In genomic region chr17:63801411-63801810, GRCm38 (mm10) we compare ENCODE assay signal across 33 mouse cellular contexts.
DNase-seq lines count a peak whose midpoint lies in the region; ATAC-seq and TF ChIP-seq lines count a peak whose summit lies in the region.
"Had no signal": no experiment of that assay in that cellular context is flagged by ENCODE, and none has a peak within 500 bp of the region (broad histone marks: within the 10 kb centered on the region; RNA-seq: fewer than 3 reads in every experiment).

No protein-coding gene starts in this region.

- no peak overlapping the region for H3K4me2 ChIP-seq in hindbrain, embryonic 13.5 days
- H3K4me2 ChIP-seq: embryonic facial prominence, embryonic 15.5 days; forebrain, embryonic 13.5 days; intestine, embryonic 15.5 days; limb, embryonic 12.5 days; liver, embryonic 15.5 days; lung, embryonic 15.5 days had no signal

- peak; percentile 50 for DNase-seq in heart, adult 11 months
- DNase-seq in heart, adult 18-20 months, result no peak
- DNase-seq in testis, postnatal 10 days (ENCODE audit: low spot score), result no peak
- DNase-seq in Patski (ENCODE audit: low read depth, low spot score), result no peak
- no peak for DNase-seq in cerebellum, postnatal 14 days
- DNase-seq in cerebellum, adult 9-11 months, result no peak
- DNase-seq: adrenal gland, adult 8-10 months; B cell, adult 2 months; cerebellum, adult 11 months; cerebellum, postnatal 10 days; gastrocnemius, postnatal 14 days; heart, adult 2 months; heart, postnatal 14 days; kidney, adult 2 months; layer of hippocampus, postnatal 36 days; retina, postnatal 1 day; right cerebral cortex, postnatal 14 days; thymus, postnatal 14 days had no signal

- no peak overlapping the region for H3K9ac ChIP-seq in hindbrain, embryonic 13.5 days
- H3K9ac ChIP-seq: embryonic facial prominence, embryonic 15.5 days; forebrain, embryonic 13.5 days; intestine, embryonic 15.5 days; limb, embryonic 12.5 days; liver, embryonic 15.5 days; lung, embryonic 15.5 days had no signal

- no peak for TF ChIP-seq POLR2A in testis, adult 2 months (IDR thresholded peaks at IDR 0.05; ENCODE audit: control insufficient read depth, low read depth, low read length)

- no peak overlapping the region for H3K27ac ChIP-seq in testis, adult 2 months (ENCODE audit: control insufficient read depth, insufficient read depth, low read depth, low read length)
- H3K27ac ChIP-seq in hindbrain, embryonic 13.5 days, result no peak overlapping the region
- H3K27ac ChIP-seq: embryonic facial prominence, embryonic 10.5 days; embryonic facial prominence, embryonic 15.5 days; forebrain, embryonic 13.5 days; heart, adult 2 months; hindbrain, embryonic 10.5 days; hindbrain, postnatal 0 days; intestine, embryonic 15.5 days; kidney, postnatal 0 days; limb, embryonic 12.5 days; liver, embryonic 15.5 days; lung, embryonic 15.5 days; midbrain, embryonic 10.5 days had no signal

- no peak for TF ChIP-seq CTCF in testis, adult 2 months (IDR thresholded peaks at IDR 0.05; ENCODE audit: control insufficient read depth, insufficient read depth, insufficient replicate concordance, low read depth, low read length)
- TF ChIP-seq CTCF in Patski (IDR thresholded peaks at IDR 0.05), result no peak

- peaks cover 5% of the 10 kb centered on the region for H3K4me1 ChIP-seq in testis, adult 2 months (ENCODE audit: control insufficient read depth, insufficient read depth, low read length)
- H3K4me1 ChIP-seq in hindbrain, embryonic 13.5 days (replicated peaks), result no peaks in the 10 kb centered on the region
- H3K4me1 ChIP-seq: embryonic facial prominence, embryonic 10.5 days; forebrain, embryonic 13.5 days; hindbrain, embryonic 10.5 days; intestine, embryonic 15.5 days; limb, embryonic 12.5 days; liver, embryonic 15.5 days; lung, embryonic 15.5 days; midbrain, embryonic 10.5 days had no signal

- 95% methylated on average over 9 of the region's 9 CpGs for WGBS in hindbrain, embryonic 13.5 days

- in situ Hi-C loops in Patski (cut with MboI; ENCODE audit: low pct_unique_long_range_greater_than_20kb), result loop anchor here (10.0 kb wide), 1 partner anchor 227 kb away; no protein-coding TSS in a partner anchor

- POLR2A ChIA-PET in Patski (lab: Charles Lee), result no interaction called here

- H3K9me3 ChIP-seq in hindbrain, embryonic 13.5 days, result no peaks in the 10 kb centered on the region
- H3K9me3 ChIP-seq: embryonic facial prominence, embryonic 10.5 days; embryonic facial prominence, embryonic 15.5 days; forebrain, embryonic 13.5 days; hindbrain, embryonic 10.5 days; intestine, embryonic 15.5 days; limb, embryonic 12.5 days; liver, embryonic 15.5 days; lung, embryonic 15.5 days; midbrain, embryonic 10.5 days had no signal

- no peaks in the 10 kb centered on the region for H3K36me3 ChIP-seq in testis, adult 2 months (ENCODE audit: control insufficient read depth, insufficient read depth, low read length)
- no peaks in the 10 kb centered on the region for H3K36me3 ChIP-seq in hindbrain, embryonic 13.5 days
- H3K36me3 ChIP-seq: embryonic facial prominence, embryonic 10.5 days; embryonic facial prominence, embryonic 15.5 days; hindbrain, embryonic 10.5 days; intestine, embryonic 15.5 days; limb, embryonic 12.5 days; liver, embryonic 15.5 days; lung, embryonic 15.5 days; midbrain, embryonic 10.5 days had no signal

- CTCF ChIA-PET in Patski (lab: Charles Lee), result no interaction called here

- peak overlapping the region; percentile 35; the same call in 1 of the 2 replicates for H3K4me3 ChIP-seq in testis, adult 2 months (ENCODE audit: control insufficient read depth, low read depth, low read length)
- no peak overlapping the region for H3K4me3 ChIP-seq in hindbrain, embryonic 13.5 days
- H3K4me3 ChIP-seq: embryonic facial prominence, embryonic 10.5 days; embryonic facial prominence, embryonic 15.5 days; forebrain, embryonic 13.5 days; heart, adult 2 months; hindbrain, embryonic 10.5 days; intestine, embryonic 15.5 days; limb, embryonic 12.5 days; liver, embryonic 15.5 days; lung, embryonic 15.5 days; midbrain, embryonic 10.5 days had no signal

- peak; percentile 36 for ATAC-seq in Patski
- no peak for ATAC-seq in hindbrain, embryonic 13.5 days (ENCODE audit: low FRiP score)
- ATAC-seq: activated CD4-positive, CD25-positive, alpha-beta regulatory T cell, adult 4 months; forebrain, embryonic 13.5 days; hindbrain, postnatal 0 days; intestine, embryonic 15.5 days had no signal

- H3K27me3 ChIP-seq in testis, adult 2 months (ENCODE audit: control insufficient read depth, insufficient read depth, low read length), result no peaks in the 10 kb centered on the region
- H3K27me3 ChIP-seq in Patski, result no peaks in the 10 kb centered on the region
- no peaks in the 10 kb centered on the region for H3K27me3 ChIP-seq in hindbrain, embryonic 13.5 days
- H3K27me3 ChIP-seq: CH12.LX; embryonic facial prominence, embryonic 15.5 days; forebrain, embryonic 13.5 days; intestine, embryonic 15.5 days; limb, embryonic 12.5 days; liver, embryonic 15.5 days; lung, embryonic 15.5 days had no signal
